Mouse (Mus musculus): ENCODE measurements around the gene Tmem151b. TPM values are rescaled to one million over a fixed set of nuclear protein-coding genes. Genes with fewer than 3 reads are reported as not detected.

Gene Tmem151b
- total RNA-seq, 2 experiments from 2014 or later = 0.15 to 0.29 TPM

DNA sequence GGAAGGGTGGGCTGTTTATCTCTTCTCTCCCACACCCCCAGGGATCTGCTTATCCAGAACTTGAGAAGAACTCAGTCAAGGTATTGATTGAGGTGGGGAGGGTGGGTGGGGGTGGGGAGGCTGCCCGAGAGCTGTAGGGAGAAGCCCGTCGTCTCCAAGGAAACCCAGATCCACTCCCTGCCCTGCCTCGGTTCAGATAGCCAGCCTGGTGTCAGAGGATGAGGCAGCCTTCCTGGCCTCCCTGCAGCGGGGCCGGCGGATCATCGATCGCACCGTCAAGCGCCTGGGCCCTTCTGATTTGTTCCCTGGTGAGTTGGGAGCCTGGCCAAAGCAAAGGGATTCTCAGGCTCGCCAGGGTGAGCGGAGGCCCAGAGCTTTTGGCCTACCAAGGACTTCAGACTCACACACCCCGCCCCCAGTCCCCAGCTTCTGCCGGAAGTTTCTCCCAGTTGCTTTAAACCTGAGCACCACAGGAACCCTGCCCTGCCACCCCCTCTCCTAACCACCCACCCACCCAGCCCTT, 34.2 kb downstream of the Tmem151b start:
- DNase-seq (ENCODE audit: low spot score in 2 of 2) = no peak

- DNase-seq (ENCODE audit: low spot score in 2 of 2) = no peak
Observed at GRCm38 (mm10) chr17:45511757-45512156, 37.7 kb downstream of the Tmem151b start.

- DNase-seq (ENCODE audit: low spot score in 2 of 2) = no peak
Observed at GRCm38 (mm10) chr17:45510871-45511270, 38.6 kb downstream of the Tmem151b start.

GRCm38 (mm10) chr17:45506700-45507189, 42.7 kb downstream of the Tmem151b start, which contains the start of gene Aars2:
TSS of gene Aars2 (plus strand) at chr17:45506841.
- peak; percentile 85 to 95 for DNase-seq (ENCODE audit: low spot score in 2 of 2)

DNA sequence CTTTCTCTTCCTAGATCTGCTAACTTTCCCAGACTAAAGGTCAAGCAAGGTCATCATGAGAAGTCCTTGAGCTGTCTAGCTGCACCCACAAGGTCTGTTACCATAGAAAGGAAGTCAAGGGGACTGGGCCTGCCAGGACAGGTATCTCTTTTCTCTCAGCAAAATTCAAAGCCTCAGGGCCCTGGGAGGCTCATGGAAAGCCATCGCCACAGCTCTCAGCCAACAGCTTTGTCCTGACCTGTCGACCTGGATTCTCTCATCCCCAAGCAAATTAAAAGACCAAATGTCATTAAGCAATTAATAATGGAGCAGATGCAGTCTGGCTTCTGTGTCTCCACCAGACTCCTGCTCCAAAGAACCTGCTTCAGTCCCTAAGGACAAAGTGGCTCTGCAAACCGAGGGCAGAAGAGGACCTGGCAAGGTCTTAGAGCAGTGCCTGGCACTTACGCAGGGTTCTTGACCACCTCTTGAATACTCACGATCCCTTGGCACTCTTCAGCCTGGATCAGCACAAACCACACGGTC, 43.5 kb downstream of the Tmem151b start:
- DNase-seq (ENCODE audit: low spot score in 2 of 2) = no peak

DNA sequence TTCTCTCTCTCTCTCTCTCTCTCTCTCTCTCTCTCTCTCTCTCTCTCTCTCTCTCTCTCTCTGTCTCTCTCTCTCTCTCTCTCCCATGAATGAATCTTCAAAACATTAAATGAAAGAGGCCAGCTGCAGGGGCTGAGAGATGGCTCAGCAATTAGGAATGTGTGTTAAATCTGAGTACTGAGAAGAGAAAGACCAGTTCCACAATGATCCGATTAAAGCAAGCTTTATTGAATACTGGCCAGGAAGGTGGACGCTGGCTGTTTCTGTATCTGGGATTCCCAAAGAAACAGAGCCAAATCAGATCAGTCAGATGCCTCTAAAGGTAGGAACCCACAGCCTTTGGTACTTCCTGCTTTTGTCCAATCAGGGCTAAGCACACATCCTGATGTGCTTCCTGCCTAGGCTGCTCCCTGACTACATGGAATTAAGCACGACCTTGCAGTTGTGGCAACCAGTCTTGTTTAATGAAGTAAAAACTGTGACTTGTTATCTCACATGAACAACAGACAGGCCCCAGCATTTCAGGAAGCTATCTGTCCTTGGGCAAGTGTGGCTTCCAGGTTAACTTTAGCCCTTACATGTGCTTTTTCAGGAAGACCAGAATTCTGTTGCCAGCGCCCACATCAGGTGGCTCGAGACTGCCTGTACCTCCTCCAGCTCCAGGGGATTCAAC, 46.0 kb downstream of the Tmem151b start:
- no peak for DNase-seq (ENCODE audit: low spot score in 2 of 2)

DNA sequence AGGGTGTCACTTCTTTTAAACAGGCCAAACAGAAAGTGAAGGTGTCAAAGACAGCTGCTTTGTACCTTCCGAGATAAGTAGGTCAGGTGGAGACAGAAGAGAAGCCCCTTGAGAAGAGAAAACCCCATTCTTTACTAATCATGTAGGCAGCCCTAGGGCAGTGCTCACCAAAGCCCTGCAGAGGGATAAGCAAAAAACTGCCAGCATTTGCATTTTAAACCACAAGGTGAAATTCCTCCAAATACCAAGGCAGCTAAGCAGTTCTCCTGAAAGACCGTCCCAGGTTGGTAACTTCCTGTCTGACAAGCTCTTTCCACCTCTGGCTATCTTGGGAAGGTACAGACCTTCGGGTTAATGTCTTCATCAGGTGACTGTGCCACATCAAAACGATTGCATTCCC, 47.2 kb downstream of the Tmem151b start:
- no peak for DNase-seq (ENCODE audit: low spot score in 2 of 2)

DNA sequence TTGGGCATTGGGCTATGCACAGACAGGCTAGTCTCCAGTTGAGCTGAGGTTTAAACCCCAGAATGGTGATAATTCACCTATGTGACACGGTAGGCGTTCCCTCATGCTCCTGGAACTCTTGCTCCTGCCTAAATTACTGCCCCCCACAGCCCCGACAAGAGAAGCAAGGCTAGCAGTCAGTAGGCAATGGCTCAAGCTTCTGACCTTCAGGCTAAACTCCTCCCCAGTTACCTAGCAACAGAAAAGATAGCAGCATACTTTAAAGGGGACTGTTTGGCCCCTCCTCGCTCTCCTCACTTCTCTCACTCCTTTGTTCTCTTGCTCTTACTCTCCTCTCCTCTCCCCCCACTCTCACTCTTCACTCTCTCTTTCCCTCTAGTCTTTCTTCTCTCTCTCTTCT, 48.5 kb downstream of the Tmem151b start:
- DNase-seq (ENCODE audit: low spot score in 2 of 2) = no peak

GRCm38 (mm10) chr17:45499516-45499915, 50.0 kb downstream of the Tmem151b start:
- no peak for DNase-seq (ENCODE audit: low spot score in 2 of 2)

DNA sequence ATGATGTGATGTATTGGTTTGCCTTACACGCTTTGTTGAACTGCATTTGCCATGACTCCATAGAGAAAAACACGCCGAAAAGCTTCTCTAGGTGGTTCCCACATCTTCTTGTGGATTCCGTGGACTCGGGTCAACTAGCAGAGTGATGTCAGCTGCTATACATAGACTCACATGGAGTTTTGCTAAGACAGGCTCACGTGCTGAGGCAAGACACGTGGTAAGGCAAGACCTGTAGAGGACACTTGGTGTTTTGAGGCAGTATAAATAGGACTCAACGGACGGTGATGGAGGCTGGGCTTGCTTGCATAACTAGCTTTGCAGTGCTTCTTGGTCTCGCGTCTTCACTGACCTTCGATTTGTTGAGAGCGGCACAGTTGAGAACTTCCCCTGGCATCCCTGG, 51.1 kb downstream of the Tmem151b start:
- no peak for DNase-seq (ENCODE audit: low spot score in 2 of 2)

GRCm38 (mm10) chr17:45495398-45495797, 54.1 kb downstream of the Tmem151b start:
- DNase-seq (ENCODE audit: low spot score in 2 of 2) = no peak

Other genes starting within 250 kb of the Tmem151b start
- gene Cdc5l, start 115.9 kb downstream of the Tmem151b start, total RNA-seq (2021) = 10 to 100 TPM; 43.2 to 50.8 TPM
- under 1 TPM in 1 of 2 experiments, not detected in 1; 0.10 TPM for gene Spats1, start 74.3 kb downstream of the Tmem151b start, total RNA-seq (2021)
- 10 to 100 TPM; 16.0 to 16.5 TPM for gene Aars2, start 42.8 kb downstream of the Tmem151b start, total RNA-seq (2021)
- not detected for gene Tcte1, start 26.2 kb downstream of the Tmem151b start, total RNA-seq (2021)
- gene Nfkbie, start 6.0 kb upstream of the Tmem151b start, total RNA-seq (2021) = 1 to 10 TPM; 3.2 TPM
- gene Slc35b2, start 14.2 kb upstream of the Tmem151b start, total RNA-seq (2021) = 10 to 100 TPM; 44.4 to 52.7 TPM
- 1,000 to 10,000 TPM; 1,179 to 1,260 TPM for gene Hsp90ab1, start 23.6 kb upstream of the Tmem151b start, total RNA-seq (2021)
- gene Slc29a1, start 49.9 kb upstream of the Tmem151b start, total RNA-seq (2021) = 100 to 1,000 TPM; 148 to 166 TPM
- gene Mymx, start 52.4 kb upstream of the Tmem151b start, total RNA-seq (2021) = 10 to 100 TPM; 42.8 to 44.3 TPM
- 1 to 10 TPM in 1 of 2 experiments, under 1 TPM in 1; 0.10 to 1.5 TPM for gene Capn11, start 109.6 kb upstream of the Tmem151b start, total RNA-seq (2021)
- 10 to 100 TPM; 83.4 to 92.2 TPM for gene Mrpl14, start 136.6 kb upstream of the Tmem151b start, total RNA-seq (2021)
- gene Tmem63b, start 137.2 kb upstream of the Tmem151b start, total RNA-seq (2021) = 10 to 100 TPM; 48.6 to 56.4 TPM
- gene 1600014C23Rik, start 184.2 kb upstream of the Tmem151b start, total RNA-seq (2021) = not detected